Mouse (Mus musculus) right cerebral cortex, postnatal 14 days (tissue): Measurements from ENCODE around the gene Sparcl1.

Source experiments
- DNase-seq: peaks from one replicate; pipeline ENCODE4 v3.0.0; 2022

Gene Sparcl1

DNA sequence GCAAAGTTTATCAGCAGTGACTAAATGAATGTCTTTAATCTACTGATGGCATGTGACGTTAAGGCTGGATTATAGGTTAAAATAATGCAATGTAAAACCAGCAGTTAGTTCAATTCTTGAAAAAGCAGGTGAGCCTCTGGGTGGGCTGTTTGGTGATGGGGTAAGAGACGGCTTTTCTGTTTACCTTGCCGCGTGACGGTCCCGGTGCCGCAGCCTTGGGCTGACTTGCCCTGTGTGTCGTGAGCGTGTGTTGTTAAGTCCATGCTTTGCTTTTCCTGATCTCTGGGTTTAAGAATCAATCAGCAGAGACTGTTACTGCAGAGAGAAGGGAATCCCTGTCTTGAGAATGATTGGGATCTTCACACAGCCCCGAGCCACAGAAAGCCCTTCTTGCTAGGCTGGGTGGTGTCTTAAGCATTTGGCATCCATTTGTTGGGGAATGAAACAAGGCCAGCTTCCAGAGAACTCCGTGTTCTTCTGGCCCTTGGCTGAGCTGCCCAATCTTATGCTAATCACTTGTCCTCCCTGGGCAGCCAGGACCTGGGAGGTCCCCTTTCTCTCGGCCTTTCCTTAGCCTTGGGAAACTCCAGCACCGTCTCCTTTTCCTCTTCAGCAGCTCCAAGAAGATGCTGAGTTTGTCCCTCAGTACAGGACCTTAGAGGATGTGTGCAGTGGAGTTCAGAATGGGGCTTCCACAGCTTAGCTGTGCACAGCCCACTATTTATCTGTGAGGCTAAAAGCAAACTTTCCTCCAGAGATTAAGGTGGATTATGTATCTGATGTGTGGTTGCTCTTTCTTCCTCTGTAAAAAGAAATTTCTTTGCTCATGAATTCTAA, 51.4 kb downstream of the Sparcl1 start:
- no peak for DNase-seq

DNA sequence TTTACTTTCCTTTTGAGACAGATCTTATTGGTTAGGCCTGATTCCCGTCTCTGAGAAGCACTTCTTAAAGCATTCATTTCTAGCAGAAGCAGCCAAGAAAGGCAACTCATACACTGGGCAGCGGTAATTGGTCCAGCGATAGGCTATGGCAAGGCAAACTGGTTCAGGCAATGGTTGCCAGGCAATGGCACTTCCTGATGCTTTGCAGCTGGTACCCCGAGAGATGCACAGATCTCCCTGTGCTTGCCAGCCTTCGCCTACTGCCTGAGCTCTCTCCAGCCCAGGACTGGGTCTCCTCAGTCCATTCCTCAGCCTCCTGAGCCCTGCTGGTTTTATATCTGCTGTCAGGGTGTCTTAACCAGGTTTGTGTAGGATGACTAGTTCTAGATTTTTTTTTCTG, 53.1 kb downstream of the Sparcl1 start:
- DNase-seq, result no peak

DNA sequence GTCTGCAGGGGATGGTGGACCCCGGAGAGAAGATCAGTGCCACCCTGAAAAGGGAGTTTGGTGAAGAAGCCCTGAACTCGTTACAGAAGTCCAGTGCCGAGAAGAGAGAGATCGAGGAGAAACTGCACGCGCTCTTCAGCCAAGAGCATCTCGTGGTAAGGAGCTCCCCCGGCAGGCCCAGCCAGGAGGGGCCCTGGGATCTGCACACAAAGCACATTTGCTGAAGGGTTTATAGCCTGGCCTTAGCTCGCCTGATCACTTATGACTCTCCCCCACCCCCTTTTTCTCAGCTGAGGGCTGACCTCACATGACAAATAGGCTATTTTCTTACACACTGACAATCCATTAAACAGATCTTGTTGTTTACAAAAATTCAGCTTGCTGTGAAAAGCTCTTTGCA, 53.9 kb downstream of the Sparcl1 start:
- no peak for DNase-seq

DNA sequence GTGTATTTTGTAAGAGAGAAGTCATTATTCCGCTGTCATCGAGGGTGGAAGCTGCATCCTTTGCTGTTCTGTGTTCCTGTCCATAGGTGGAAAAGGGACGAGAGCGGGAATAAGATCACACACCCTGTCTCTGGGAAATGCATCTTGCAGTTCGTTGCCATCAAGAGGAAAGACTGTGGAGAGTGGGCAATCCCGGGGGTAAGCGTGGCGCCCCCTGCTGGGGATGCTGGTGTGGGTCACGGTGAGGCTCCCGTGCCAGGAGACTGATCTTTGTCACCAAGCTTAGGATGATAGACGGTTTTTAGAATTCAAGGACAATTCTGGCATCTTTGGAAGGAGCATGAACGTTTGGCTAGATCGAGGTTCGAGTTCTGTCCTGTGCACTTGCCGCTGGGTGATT, 55.5 kb downstream of the Sparcl1 start:
- DNase-seq, result peak; percentile 54

DNA sequence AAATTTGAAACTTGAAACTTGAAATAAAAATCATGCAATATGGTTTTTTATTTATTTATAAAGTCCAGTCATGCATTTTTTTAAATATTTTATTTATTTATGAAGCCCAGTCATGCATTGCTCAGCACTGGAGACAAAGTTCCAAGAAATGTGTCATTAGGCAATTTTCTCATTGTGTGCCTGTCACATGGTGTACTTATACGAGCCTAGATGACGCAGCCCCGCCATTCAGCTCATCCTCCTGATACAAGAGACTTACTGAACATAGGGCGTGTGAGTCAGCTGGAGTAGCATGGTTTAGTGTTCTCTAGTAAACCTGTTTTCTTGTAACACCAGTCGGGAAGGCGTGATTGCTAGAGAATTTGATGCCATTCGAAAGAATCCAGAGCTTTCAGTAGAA, 57.2 kb downstream of the Sparcl1 start:
- no peak for DNase-seq

DNA sequence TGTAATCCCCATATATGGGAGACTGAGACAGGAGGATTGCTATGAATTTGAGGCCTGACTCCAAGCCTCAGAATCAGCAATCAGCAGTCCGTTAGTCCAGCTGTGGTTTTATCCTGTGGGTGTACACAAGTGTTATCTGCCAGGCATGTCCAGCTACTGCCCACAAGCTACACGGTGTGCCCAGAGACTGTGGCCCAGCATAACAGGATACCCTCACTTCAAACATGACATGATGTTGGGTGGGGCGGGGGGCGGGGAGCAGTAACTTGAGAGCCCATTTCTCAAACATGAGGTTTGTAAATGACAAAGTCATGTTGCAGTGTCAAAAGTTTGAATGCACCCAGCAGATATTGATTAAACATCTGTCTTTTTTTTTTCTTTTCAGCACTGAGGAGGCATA, 57.7 kb downstream of the Sparcl1 start:
- DNase-seq, result no peak

DNA sequence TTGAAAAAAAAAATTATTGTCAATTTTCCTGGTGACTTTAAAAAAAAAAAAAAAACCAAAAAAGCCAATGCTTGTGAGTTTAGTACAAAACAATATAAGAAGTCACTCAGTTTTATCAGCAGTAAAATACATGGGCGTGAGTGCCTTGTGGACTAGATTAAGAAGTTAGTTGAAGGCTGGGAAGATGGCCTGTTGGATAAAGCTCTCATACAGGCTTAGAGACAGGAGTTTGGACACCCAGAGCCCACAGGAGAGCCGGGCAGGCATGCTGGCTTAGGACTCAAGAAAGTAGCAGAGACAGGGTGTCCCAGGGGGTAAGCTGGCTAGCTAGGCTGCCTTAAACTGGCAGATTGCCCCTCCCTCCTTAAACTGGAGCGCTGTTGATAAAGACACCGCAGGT, 58.6 kb downstream of the Sparcl1 start:
- DNase-seq, result no peak

DNA sequence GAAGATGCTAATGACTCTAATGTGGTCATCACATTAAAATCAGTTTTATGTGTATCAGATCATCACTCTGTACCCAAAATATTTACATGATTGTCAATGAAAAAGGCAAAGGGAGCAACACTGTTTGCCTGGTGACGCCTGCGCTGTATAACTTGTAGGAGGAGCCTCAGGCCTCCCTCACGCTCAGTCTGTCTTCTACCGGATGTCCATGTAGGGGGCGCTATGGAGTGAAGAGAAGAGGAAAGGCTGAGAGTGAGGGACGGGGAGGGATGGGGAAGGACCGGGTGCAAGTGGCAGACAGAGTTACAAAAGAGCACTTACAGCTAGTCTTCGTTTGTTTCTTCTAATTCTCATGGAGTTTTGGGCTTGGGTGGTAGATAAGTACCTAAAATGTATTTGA, 60.6 kb downstream of the Sparcl1 start:
- no peak for DNase-seq

DNA sequence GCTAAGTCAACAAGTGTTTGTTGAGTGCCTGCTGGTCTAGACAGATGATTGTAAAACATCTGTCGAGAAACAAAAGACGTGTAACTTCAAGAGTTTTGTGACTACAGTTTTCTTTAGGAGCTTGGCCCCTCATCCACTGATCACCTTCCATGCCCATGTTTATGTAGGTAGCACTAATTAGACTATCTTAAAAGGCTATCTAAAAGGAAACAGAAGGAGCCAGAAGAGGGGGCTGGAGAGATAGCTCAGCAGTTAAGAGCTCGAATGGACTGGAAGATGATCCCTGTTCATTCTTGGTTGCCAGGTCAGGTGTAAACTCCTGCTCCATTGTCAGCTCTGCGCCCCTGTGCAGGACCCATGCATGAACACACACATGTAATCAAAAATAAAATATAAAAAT, 65.4 kb downstream of the Sparcl1 start:
- no peak for DNase-seq

DNA sequence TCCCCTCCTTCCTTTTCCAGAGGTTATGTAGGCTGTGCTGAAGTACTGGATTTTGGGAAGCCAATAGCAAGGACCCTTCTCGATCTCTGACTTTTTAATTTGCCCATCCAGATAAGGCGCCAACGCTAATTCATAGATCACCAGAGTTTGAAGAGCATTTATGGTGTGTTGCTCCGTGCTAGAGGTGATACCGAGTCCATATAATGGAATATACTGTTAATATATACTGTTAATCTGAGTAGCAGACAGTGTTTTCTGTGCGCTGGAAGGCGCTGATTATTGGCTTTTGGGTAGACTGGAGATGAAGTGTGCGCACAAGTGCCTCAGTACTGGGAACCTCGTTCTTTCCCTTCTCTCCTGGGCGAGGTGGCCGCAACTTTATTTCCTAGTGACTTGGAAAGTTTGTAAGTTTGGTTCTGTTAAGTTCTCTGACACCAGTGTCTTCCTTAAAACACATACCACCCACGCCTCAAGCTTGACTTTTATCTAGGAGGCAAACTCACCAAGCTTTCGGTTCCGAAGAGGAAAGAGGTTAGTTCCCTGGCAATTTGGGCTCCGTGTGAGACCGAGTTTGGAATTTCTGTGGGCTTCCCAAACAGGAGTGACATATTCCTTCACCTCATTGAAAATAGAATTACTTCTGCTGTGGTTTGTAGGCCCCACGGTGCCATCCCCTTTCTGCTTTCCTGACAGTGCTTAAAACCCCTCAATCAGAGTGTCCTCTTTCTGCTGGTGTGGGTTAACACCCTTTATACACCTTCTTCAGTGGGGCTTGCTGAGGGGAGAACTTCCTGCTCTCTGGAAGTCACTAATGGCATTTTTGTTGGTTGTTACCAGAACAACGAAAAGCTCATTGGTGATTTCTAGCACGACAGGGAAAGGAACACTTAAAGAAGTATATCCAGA, 66.1 kb downstream of the Sparcl1 start:
- no peak for DNase-seq

DNA sequence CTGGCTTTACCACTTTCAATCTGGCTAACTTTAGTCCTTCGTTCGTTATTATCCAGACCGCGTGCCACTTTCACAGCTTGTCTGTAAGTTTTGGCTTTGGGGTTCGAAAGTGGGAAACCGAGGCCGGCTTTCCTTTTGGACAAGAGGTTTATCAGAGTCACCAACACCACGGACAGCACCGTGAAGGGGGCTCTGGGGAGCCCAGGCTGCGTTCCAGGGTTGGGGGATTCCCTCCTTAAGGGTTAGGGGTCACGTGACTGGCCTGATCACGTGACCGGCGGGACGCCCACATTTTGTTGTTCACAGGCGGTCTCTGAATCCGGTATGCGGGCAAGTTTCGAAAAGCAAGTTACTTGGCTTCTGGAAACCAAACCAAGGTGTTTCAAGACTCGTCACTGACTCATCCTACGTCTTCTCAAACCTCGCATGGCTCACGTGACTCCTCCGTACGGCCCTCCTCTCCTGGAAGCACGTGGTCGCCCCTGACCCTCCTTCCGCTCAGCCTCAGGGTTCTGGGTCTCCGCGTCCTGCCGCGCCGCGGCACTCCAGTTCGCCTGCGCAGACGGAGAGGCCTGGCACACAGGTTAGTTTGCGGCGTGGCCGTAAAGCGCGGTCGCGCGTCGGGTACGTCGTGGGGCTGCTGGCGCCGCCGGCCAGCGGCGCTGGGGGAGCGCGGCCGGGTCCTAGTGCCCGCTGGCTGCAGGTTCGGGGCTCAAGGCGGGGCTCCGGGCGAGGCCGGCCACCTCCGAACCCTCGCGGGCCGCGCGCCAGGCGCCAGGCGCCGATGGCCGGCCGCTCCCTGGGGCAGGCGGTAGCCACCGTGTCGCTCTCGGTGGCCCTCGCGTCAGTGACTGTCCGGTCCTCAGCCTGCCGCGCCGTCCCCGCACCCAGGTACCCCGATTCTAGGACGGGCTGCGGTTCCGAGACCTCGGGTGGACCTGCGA, 67.0 kb downstream of the Sparcl1 start, which contains the start of gene Nudt9:
Gene Nudt9 (plus strand): TSS at position 51 of the 944 bp plus-strand sequence.
- DNase-seq, result peak; percentile 99

DNA sequence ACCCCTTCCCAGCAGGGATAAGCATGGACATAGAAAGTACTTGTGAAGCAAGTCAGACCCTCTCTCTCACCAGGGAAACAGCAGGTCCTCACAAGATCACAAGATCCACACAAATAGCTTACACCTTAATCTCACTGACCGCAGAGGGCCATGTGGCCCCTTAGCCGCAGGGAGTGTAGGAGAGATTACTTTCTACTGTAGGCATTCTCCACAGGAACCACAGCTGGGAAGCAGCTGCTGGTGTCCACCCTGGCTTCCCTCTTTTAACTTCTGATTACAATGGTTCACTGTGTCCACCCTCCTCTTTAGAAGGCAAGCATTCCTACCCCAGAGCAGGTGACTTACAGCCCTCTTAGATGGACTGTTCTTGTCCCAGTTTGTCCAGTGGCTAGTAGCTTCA, 69.8 kb downstream of the Sparcl1 start:
- no peak for DNase-seq

DNA sequence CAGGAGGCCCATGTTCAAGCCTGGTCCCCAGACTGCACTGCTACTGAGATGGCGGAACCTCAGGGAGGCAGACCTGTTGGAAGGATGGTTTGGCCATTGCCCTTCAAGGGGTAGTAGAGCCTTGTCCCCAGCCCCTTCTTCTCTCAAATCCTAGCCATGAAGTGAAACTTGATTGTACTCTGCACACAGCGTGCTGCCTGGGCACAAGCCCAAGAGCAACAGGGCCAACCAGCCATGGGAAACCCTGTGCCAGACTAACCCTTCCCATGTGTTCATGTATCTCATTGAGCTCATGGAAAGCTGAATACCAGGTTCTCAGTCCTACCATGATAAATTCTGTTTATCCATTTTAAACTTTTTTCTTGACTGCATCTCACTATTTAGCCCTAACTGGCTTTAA, 70.6 kb downstream of the Sparcl1 start:
- DNase-seq, result no peak

DNA sequence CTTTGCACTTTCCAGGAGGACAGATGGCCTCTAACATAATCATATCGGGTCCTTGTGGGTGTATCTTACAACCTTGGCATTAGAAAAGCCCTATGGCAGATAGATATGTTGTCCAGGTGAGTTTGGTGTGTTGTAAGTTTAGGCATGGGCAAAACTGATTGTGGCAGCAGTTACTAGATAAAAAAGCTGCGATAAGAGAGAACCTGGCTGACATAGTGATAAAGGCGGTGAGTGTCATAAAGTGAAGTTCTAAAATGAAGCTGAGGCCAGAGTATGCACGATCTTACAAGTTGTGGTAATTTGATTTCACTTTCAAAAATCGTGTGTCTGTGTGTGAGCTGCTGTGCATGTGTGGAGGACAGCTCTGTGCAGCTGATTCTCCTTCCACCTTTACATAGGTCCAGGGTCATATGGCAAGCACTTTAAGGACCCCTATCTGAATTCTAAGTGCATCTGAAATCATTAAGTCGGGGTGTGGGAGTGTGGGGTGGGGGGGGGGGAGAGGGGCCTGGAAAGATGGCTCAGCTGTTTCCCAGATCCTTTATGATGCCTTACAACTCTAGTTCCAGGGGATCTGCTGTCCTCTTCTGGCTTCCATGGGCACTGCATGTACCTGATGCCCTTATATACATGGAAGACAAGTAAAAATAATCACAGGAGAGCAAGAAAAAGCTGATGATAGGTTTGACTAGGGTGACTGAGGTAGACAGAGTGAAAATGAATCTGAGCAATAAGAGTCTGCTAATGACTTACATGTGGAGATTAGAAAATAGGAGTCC, 74.2 kb downstream of the Sparcl1 start:
- DNase-seq, result peak; percentile 42

DNA sequence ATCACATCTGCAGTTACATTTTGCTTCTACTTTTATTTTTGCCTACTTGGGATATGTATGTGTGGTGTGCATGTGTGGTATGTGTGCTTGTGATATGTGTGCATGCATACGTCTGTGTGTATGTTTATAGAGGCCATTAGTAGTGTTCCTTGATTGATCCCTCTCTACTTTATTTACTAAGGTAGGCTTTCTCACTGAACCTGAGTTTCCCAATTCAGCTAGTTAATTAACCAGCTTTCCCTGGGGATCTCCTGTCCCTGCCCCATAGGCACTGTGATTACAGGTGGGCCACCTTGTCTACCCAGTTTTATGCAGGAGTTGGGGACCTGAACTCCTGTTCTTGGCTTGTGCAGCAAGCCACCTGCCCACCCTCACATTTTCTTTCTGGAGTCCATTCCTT, 76.8 kb downstream of the Sparcl1 start:
- DNase-seq, result no peak

DNA sequence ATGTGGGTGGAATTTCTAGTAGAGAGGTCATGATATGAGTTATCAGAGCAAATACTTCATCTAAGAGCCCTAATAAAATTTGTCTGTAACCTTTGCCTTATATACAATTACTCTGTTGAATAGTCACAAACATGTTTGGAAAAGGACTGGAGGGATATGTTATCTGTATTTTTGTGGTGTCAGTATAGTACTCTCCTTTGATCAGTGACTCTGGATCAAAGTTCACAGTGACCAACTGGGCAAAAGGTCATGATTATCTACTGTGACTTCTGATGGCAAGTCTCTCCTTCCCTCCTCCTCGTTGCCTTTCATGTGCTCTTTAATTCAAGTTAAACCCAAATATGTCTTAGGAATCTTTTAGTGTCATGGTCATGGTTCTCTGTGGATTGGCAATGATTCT, 77.7 kb downstream of the Sparcl1 start:
- DNase-seq, result no peak

DNA sequence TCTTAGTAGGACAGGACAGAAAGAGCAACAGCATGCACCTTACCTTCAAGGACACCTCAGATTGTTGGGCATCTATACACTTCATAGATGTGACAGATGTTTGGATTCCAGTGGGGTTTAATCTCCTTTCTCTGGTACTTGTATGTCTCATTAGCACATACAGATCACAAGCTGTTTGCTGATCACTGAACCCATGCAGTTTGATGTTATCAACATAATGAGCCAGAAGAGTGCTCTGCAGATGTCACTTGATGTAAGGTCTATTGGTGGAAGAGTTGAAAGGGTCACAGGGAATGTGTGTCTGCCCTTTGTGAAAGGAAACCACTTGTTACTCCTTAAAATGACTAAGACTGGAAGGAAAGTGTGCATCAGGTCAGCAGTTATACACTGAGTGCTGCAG, 78.5 kb downstream of the Sparcl1 start:
- DNase-seq, result no peak

DNA sequence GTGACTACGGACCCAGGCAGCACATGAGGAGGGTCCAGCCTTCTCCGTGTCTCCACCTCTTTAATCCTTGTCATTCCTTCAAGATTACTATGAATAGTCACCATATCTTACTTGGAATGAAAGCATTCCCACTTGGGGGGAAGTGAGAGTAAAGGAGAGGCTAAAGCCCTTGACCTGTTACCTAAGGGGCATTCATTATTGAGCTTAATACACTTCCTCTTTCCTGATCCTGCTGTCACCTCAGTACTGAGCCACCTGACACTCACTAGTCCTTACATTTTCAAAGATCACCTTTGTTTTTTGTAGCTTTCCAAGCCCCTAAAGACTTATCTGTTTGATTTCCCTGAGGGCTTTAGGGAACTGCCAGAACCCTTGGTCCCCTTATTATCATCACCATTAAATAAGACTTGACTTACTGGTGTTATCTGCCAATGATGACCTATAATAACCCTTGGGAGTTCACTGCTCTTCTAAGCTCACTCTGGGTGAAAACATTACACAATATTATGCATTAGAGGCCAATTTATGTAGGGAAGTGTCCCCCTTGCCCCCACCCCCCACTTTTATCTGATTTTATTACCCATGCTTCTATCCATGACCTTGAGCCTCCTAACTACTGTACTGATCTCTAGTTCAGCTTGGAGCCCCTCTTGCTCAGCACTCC, 81.0 kb downstream of the Sparcl1 start:
- DNase-seq, result no peak
